Mouse (Mus musculus): Measurements from ENCODE around the gene Mindy4. TPM values are rescaled to one million over a fixed set of nuclear protein-coding genes. Genes with fewer than 3 reads are reported as not detected.

Gene Mindy4
- polyA plus RNA-seq, 1 experiment from 2014 or later = 7.7 TPM

- H3K36me3 ChIP-seq (ENCODE audit: control insufficient read depth, insufficient read depth, low read length) = no peaks in the 10 kb centered on the region
- no peak overlapping the region for H3K9ac ChIP-seq (ENCODE audit: low read length)
- no peaks in the 10 kb centered on the region for H3K27me3 ChIP-seq (ENCODE audit: control insufficient read depth, insufficient read depth, low read length)
- WGBS = 59% methylated on average over 6 of the region's 6 CpGs
- ATAC-seq (ENCODE audit: insufficient read depth, low FRiP score) = no peak
- no peak overlapping the region for H3K4me2 ChIP-seq (ENCODE audit: low read depth, low read length)
- no peak overlapping the region for H3K27ac ChIP-seq (ENCODE audit: low read length)
- peaks cover 3% of the 10 kb centered on the region; the same call in 1 of the 2 replicates for H3K4me1 ChIP-seq (ENCODE audit: control insufficient read depth, insufficient read depth, low read length)
- no peaks in the 10 kb centered on the region for H3K9me3 ChIP-seq (replicated peaks; ENCODE audit: control insufficient read depth, low read length)
- no peak overlapping the region for H3K4me3 ChIP-seq (replicated peaks; ENCODE audit: low read length)
Measured at GRCm38 (mm10) chr6:55321518-55321917, 118.3 kb downstream of the Mindy4 start.

GRCm38 (mm10) chr6:55322980-55323379 is 119.8 kb downstream of the Mindy4 start:
- Histone ChIP-seq H3K36me3 (ENCODE audit: control insufficient read depth, insufficient read depth, low read length) (no peaks in the 10 kb centered on the region), H3K27me3 (ENCODE audit: control insufficient read depth, insufficient read depth, low read length) (no peaks in the 10 kb centered on the region), H3K27ac (ENCODE audit: low read length) (0 out of 2 replicates have a peak overlapping the region, but pooled peaks have one; percentile 25), H3K4me1 (ENCODE audit: control insufficient read depth, insufficient read depth, low read length) (peaks cover 4% of the 10 kb centered on the region; the same call in 1 of the 2 replicates), H3K9ac (ENCODE audit: low read length) (no peak overlapping the region), H3K4me3 (replicated peaks; ENCODE audit: low read length) (no peak overlapping the region), H3K9me3 (replicated peaks; ENCODE audit: control insufficient read depth, low read length) (no peaks in the 10 kb centered on the region), H3K4me2 (ENCODE audit: low read depth, low read length) (no peak overlapping the region)
- no peak for ATAC-seq (ENCODE audit: insufficient read depth, low FRiP score)
- 89% methylated on average over 2 of the region's 2 CpGs for WGBS

- 35% methylated on average over 17 of the region's 17 CpGs for WGBS
- H3K4me2 ChIP-seq (ENCODE audit: low read depth, low read length) = 0 out of 2 replicates have a peak overlapping the region, but pooled peaks have one; percentile 6
- H3K4me1 ChIP-seq (ENCODE audit: control insufficient read depth, insufficient read depth, low read length) = peaks cover 4% of the 10 kb centered on the region; the same call in 1 of the 2 replicates
- peak overlapping the region; percentile 25 for H3K27ac ChIP-seq (ENCODE audit: low read length)
- H3K27me3 ChIP-seq (ENCODE audit: control insufficient read depth, insufficient read depth, low read length) = no peaks in the 10 kb centered on the region
- H3K4me3 ChIP-seq (replicated peaks; ENCODE audit: low read length) = no peak overlapping the region
- no peaks in the 10 kb centered on the region for H3K36me3 ChIP-seq (ENCODE audit: control insufficient read depth, insufficient read depth, low read length)
- no peaks in the 10 kb centered on the region for H3K9me3 ChIP-seq (replicated peaks; ENCODE audit: control insufficient read depth, low read length)
- no peak overlapping the region for H3K9ac ChIP-seq (ENCODE audit: low read length)
- ATAC-seq (ENCODE audit: insufficient read depth, low FRiP score) = peak; percentile 82
Measured at GRCm38 (mm10) chr6:55323908-55324634, 120.9 kb downstream of the Mindy4 start.

DNA sequence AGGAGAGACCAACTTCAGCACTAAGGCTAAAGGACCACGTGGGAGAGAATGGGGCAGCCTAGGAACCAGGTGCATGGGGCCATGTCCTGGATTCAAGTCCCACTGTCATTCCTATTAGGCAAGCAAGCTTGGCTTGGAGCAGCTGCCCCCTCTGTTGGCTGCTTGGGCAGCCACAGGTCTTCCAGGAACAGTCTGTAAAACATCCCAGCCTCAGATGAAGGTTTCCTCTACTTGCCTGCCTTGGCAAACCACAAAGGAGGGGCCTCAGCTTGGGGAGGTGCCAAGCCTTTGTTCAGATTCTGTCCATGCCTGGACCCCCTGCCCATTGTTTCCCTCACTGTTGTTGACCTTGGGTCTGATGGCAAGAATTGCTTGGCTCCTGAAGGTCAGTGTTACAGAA is 121.6 kb downstream of the Mindy4 start:
- H3K9ac ChIP-seq (ENCODE audit: low read length) = no peak overlapping the region
- no peaks in the 10 kb centered on the region for H3K27me3 ChIP-seq (ENCODE audit: control insufficient read depth, insufficient read depth, low read length)
- peak overlapping the region; percentile 16; the same call in 1 of the 2 replicates for H3K27ac ChIP-seq (ENCODE audit: low read length)
- ATAC-seq (ENCODE audit: insufficient read depth, low FRiP score) = no peak
- H3K9me3 ChIP-seq (replicated peaks; ENCODE audit: control insufficient read depth, low read length) = no peaks in the 10 kb centered on the region
- H3K4me2 ChIP-seq (ENCODE audit: low read depth, low read length) = no peak overlapping the region
- H3K36me3 ChIP-seq (ENCODE audit: control insufficient read depth, insufficient read depth, low read length) = no peaks in the 10 kb centered on the region
- no peak overlapping the region for H3K4me3 ChIP-seq (replicated peaks; ENCODE audit: low read length)
- peaks cover 4% of the 10 kb centered on the region; the same call in 1 of the 2 replicates for H3K4me1 ChIP-seq (ENCODE audit: control insufficient read depth, insufficient read depth, low read length)
- 53% methylated on average over 1 of the region's 1 CpGs for WGBS

- Histone ChIP-seq H3K4me2 (ENCODE audit: low read depth, low read length) (no peak overlapping the region), H3K4me3 (replicated peaks; ENCODE audit: low read length) (no peak overlapping the region), H3K27ac (ENCODE audit: low read length) (no peak overlapping the region), H3K36me3 (ENCODE audit: control insufficient read depth, insufficient read depth, low read length) (no peaks in the 10 kb centered on the region), H3K4me1 (ENCODE audit: control insufficient read depth, insufficient read depth, low read length) (peaks cover 4% of the 10 kb centered on the region; the same call in 1 of the 2 replicates), H3K9ac (ENCODE audit: low read length) (no peak overlapping the region), H3K9me3 (replicated peaks; ENCODE audit: control insufficient read depth, low read length) (no peaks in the 10 kb centered on the region), H3K27me3 (ENCODE audit: control insufficient read depth, insufficient read depth, low read length) (no peaks in the 10 kb centered on the region)
- 71% methylated on average over 4 of the region's 4 CpGs for whole genome bisulfite sequencing
- ATAC-seq (ENCODE audit: insufficient read depth, low FRiP score) = no peak
Measured at GRCm38 (mm10) chr6:55326299-55326698, 123.1 kb downstream of the Mindy4 start.

DNA sequence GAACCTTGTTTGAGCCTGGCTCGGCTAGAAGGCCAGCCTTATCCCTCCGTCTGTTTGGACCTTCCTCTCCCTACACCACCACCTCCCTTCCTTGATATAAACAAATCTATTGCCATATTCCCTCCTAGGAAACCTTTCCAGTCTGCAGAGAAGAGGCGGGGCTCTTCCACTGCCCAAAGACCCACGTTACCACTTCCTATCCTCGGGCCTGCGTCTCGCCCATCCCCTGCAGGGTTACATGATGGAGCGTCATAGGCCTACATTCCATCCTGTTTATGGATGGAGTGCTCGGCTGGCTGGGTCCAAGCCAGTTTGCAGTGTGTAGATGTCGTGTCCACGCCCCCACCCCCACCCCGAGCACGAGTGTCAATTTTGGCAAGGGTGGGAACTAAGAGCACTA is 124.1 kb downstream of the Mindy4 start:
- 63% methylated on average over 13 of the region's 13 CpGs for WGBS
- ATAC-seq (ENCODE audit: insufficient read depth, low FRiP score) = no peak
- H3K27ac ChIP-seq (ENCODE audit: low read length) = no peak overlapping the region

GRCm38 (mm10) chr6:55328179-55328578 is 125.0 kb downstream of the Mindy4 start:
- H3K27ac ChIP-seq (ENCODE audit: low read length) = no peak overlapping the region
- WGBS = 63% methylated on average over 4 of the region's 4 CpGs
- no peaks in the 10 kb centered on the region for H3K36me3 ChIP-seq (ENCODE audit: control insufficient read depth, insufficient read depth, low read length)
- no peaks in the 10 kb centered on the region for H3K9me3 ChIP-seq (replicated peaks; ENCODE audit: control insufficient read depth, low read length)
- H3K4me3 ChIP-seq (replicated peaks; ENCODE audit: low read length) = no peak overlapping the region
- no peak for ATAC-seq (ENCODE audit: insufficient read depth, low FRiP score)
- H3K9ac ChIP-seq (ENCODE audit: low read length) = no peak overlapping the region
- H3K27me3 ChIP-seq (ENCODE audit: control insufficient read depth, insufficient read depth, low read length) = no peaks in the 10 kb centered on the region
- H3K4me1 ChIP-seq (ENCODE audit: control insufficient read depth, insufficient read depth, low read length) = peaks cover 13% of the 10 kb centered on the region; the same call in 1 of the 2 replicates
- H3K4me2 ChIP-seq (ENCODE audit: low read depth, low read length) = no peak overlapping the region

More for the DNA sequence above, 124.1 kb downstream of the Mindy4 start:
- Histone ChIP-seq H3K9ac (ENCODE audit: low read length) (no peak overlapping the region), H3K9me3 (replicated peaks; ENCODE audit: control insufficient read depth, low read length) (no peaks in the 10 kb centered on the region), H3K4me2 (ENCODE audit: low read depth, low read length) (no peak overlapping the region), H3K4me3 (replicated peaks; ENCODE audit: low read length) (no peak overlapping the region), H3K36me3 (ENCODE audit: control insufficient read depth, insufficient read depth, low read length) (no peaks in the 10 kb centered on the region), H3K27me3 (ENCODE audit: control insufficient read depth, insufficient read depth, low read length) (no peaks in the 10 kb centered on the region), H3K4me1 (ENCODE audit: control insufficient read depth, insufficient read depth, low read length) (peaks cover 11% of the 10 kb centered on the region; the same call in 1 of the 2 replicates)

- ATAC-seq (ENCODE audit: insufficient read depth, low FRiP score) = no peak
- H3K9ac ChIP-seq (ENCODE audit: low read length) = no peak overlapping the region
- peaks cover 20% of the 10 kb centered on the region for H3K4me1 ChIP-seq (ENCODE audit: control insufficient read depth, insufficient read depth, low read length)
- 49% methylated on average over 6 of the region's 6 CpGs for WGBS
- H3K9me3 ChIP-seq (replicated peaks; ENCODE audit: control insufficient read depth, low read length) = no peaks in the 10 kb centered on the region
- no peak overlapping the region for H3K4me2 ChIP-seq (ENCODE audit: low read depth, low read length)
- no peak overlapping the region for H3K27ac ChIP-seq (ENCODE audit: low read length)
- H3K4me3 ChIP-seq (replicated peaks; ENCODE audit: low read length) = no peak overlapping the region
- no peaks in the 10 kb centered on the region for H3K36me3 ChIP-seq (ENCODE audit: control insufficient read depth, insufficient read depth, low read length)
- H3K27me3 ChIP-seq (ENCODE audit: control insufficient read depth, insufficient read depth, low read length) = no peaks in the 10 kb centered on the region
Measured at GRCm38 (mm10) chr6:55331315-55331714, 128.1 kb downstream of the Mindy4 start.

- no peaks in the 10 kb centered on the region for H3K9me3 ChIP-seq (replicated peaks; ENCODE audit: control insufficient read depth, low read length)
- 0 out of 2 replicates have a peak overlapping the region, but pooled peaks have one; percentile 4 for H3K27ac ChIP-seq (ENCODE audit: low read length)
- no peaks in the 10 kb centered on the region for H3K36me3 ChIP-seq (ENCODE audit: control insufficient read depth, insufficient read depth, low read length)
- peaks cover 20% of the 10 kb centered on the region for H3K4me1 ChIP-seq (ENCODE audit: control insufficient read depth, insufficient read depth, low read length)
- H3K4me3 ChIP-seq (replicated peaks; ENCODE audit: low read length) = no peak overlapping the region
- no peak overlapping the region for H3K4me2 ChIP-seq (ENCODE audit: low read depth, low read length)
- no peak overlapping the region for H3K9ac ChIP-seq (ENCODE audit: low read length)
- WGBS = 55% methylated on average over 5 of the region's 5 CpGs
- no peak for ATAC-seq (ENCODE audit: insufficient read depth, low FRiP score)
- H3K27me3 ChIP-seq (ENCODE audit: control insufficient read depth, insufficient read depth, low read length) = no peaks in the 10 kb centered on the region
Measured at GRCm38 (mm10) chr6:55332100-55332772, 129.1 kb downstream of the Mindy4 start.
